Mouse (Mus musculus) kidney, postnatal 0 days (tissue): ENCODE data around the gene Rab8b. TPM values are rescaled to one million over a fixed set of nuclear protein-coding genes. Genes with fewer than 3 reads are reported as not detected.
A peak's percentile ranks its signal among the peaks of the same experiment; 100 is the strongest.

Experiments
- ATAC-seq: fragments of 200-750 bp; cut with Nextera tagmentation; replicated peaks from 2 replicates; pipeline ENCODE4 v1.8.0; 2017; ENCODE audit warnings: low read depth, moderate number of reproducible peaks, moderate TSS enrichment, moderate library complexity; ENCODE audit not compliant: low FRiP score
- DNase-seq: peaks from one replicate; pipeline ENCODE4 v3.0.0-alpha.2; 2016; ENCODE audit warnings: low spot score
- H3K27ac ChIP-seq: fragments of 300-500 bp; sonication (generic); 2 replicates; pipeline ENCODE4 v1.5.1; 2014; ENCODE audit warnings: mild to moderate bottlenecking
- H3K27me3 ChIP-seq: fragments of 300-500 bp; sonication (generic); 2 replicates; pipeline ENCODE4 v1.6.1; 2014; ENCODE audit warnings: low read length, mixed read lengths; ENCODE audit not compliant: insufficient read depth
- H3K36me3 ChIP-seq: fragments of 300-500 bp; sonication (generic); 2 replicates; pipeline ENCODE4 v1.6.1; 2014; ENCODE audit warnings: low read length, mixed read lengths; ENCODE audit not compliant: insufficient read depth
- H3K4me1 ChIP-seq: fragments of 300-500 bp; sonication (generic); replicated peaks from 2 replicates; pipeline ENCODE4 v1.6.1; 2014; ENCODE audit warnings: antibody characterized with exemption, low read length, mixed read lengths; ENCODE audit not compliant: insufficient read depth
- H3K4me2 ChIP-seq: fragments of 300-500 bp; sonication (generic); 2 replicates; pipeline ENCODE4 v1.6.1; 2014; ENCODE audit warnings: mild to moderate bottlenecking, low read length, moderate library complexity, mixed read lengths
- H3K4me3 ChIP-seq: fragments of 300-500 bp; sonication (generic); replicated peaks from 2 replicates; pipeline ENCODE4 v1.5.1; 2014; ENCODE audit warnings: low read depth, low read length
- H3K9ac ChIP-seq: fragments of 300-500 bp; sonication (generic); 2 replicates; pipeline ENCODE4 v1.6.1; 2014; ENCODE audit warnings: low read depth, low read length
- H3K9me3 ChIP-seq: fragments of 300-500 bp; sonication (generic); replicated peaks from 2 replicates; pipeline ENCODE4 v1.6.1; 2016; ENCODE audit warnings: low read length, inconsistent platforms, mixed read lengths
- CTCF ChIP-seq: IDR thresholded peaks from 2 replicates; pipeline ENCODE4 v1.5.1; 2016; ENCODE audit warnings: antibody characterized with exemption, low read depth, mild to moderate bottlenecking, moderate library complexity
- WGBS: fragments of 180-500 bp; shearing (Covaris S2); extraction: QIAGEN DNeasy Blood & Tissue Kit; methylation state at CpG from one replicate; pipeline ENCODE4 v1.1.7; 2014; 5-methylcytosine and 5-hydroxymethylcytosine counted together
- polyA plus RNA-seq: library from polyadenylated mRNA; unstranded; fragments of >200 nt; fragmentation: Nextera tagmentation; extraction: Ambion mirVana; gene quantifications from 2 replicates; pipeline ENCODE4 v1.2.1, GENCODE M21; 2015

Gene Rab8b
- polyA plus RNA-seq, 1 experiment from 2014 or later: 9.3 TPM

- no peaks in the 10 kb centered on the region for H3K27me3 ChIP-seq
- no peak overlapping the region for H3K27ac ChIP-seq
- no peak overlapping the region for H3K4me2 ChIP-seq
- no peak overlapping the region for H3K4me3 ChIP-seq
- DNase-seq: no peak
- 0 out of 2 replicates have a peak, but pooled peaks cover 6% of the 10 kb centered on the region for H3K36me3 ChIP-seq
- ATAC-seq: no peak
- H3K9ac ChIP-seq: no peak overlapping the region
- peaks cover 5% of the 10 kb centered on the region; the same call in 1 of the 2 replicates for H3K4me1 ChIP-seq
- H3K9me3 ChIP-seq: no peaks in the 10 kb centered on the region
- 72% methylated on average over 3 of the region's 3 CpGs for WGBS
- no peak for TF ChIP-seq CTCF
Observed at GRCm38 (mm10) chr9:66863456-66863855, 56.0 kb downstream of the Rab8b start.

GRCm38 (mm10) chr9:66862202-66862601 lies 57.3 kb downstream of the Rab8b start:
- Histone ChIP-seq H3K9me3 (no peaks in the 10 kb centered on the region), H3K4me3 (no peak overlapping the region), H3K4me1 (peaks cover 5% of the 10 kb centered on the region; the same call in 1 of the 2 replicates), H3K9ac (no peak overlapping the region), H3K27ac (no peak overlapping the region), H3K27me3 (no peaks in the 10 kb centered on the region), H3K36me3 (0 out of 2 replicates have a peak, but pooled peaks cover 6% of the 10 kb centered on the region), H3K4me2 (no peak overlapping the region)
- ATAC-seq (no peak), DNase-seq (no peak)
- WGBS: 76% methylated on average over 4 of the region's 4 CpGs
- no peak for TF ChIP-seq CTCF

GRCm38 (mm10) chr9:66861104-66861767 lies 58.3 kb downstream of the Rab8b start:
- H3K4me3 ChIP-seq: no peak overlapping the region
- no peak overlapping the region for H3K4me2 ChIP-seq
- 57% methylated on average over 5 of the region's 5 CpGs for WGBS
- no peak for TF ChIP-seq CTCF
- H3K9ac ChIP-seq: no peak overlapping the region
- no peak for ATAC-seq
- H3K27ac ChIP-seq: 0 out of 2 replicates have a peak overlapping the region, but pooled peaks have one; percentile 21
- H3K9me3 ChIP-seq: no peaks in the 10 kb centered on the region
- peak; percentile 29 for DNase-seq
- H3K27me3 ChIP-seq: no peaks in the 10 kb centered on the region
- peaks cover 5% of the 10 kb centered on the region; the same call in 1 of the 2 replicates for H3K4me1 ChIP-seq
- 0 out of 2 replicates have a peak, but pooled peaks cover 6% of the 10 kb centered on the region for H3K36me3 ChIP-seq

- Histone ChIP-seq H3K4me1 (peaks cover 5% of the 10 kb centered on the region; the same call in 1 of the 2 replicates), H3K27ac (no peak overlapping the region), H3K27me3 (no peaks in the 10 kb centered on the region), H3K9me3 (no peaks in the 10 kb centered on the region), H3K4me3 (no peak overlapping the region), H3K36me3 (0 out of 2 replicates have a peak, but pooled peaks cover 6% of the 10 kb centered on the region), H3K4me2 (no peak overlapping the region), H3K9ac (no peak overlapping the region)
- DNase-seq (no peak), ATAC-seq (no peak)
- WGBS: 95% methylated on average over 5 of the region's 5 CpGs
- no peak for TF ChIP-seq CTCF
Observed at GRCm38 (mm10) chr9:66859523-66859922, 60.0 kb downstream of the Rab8b start.

- Histone ChIP-seq H3K27me3 (no peaks in the 10 kb centered on the region), H3K9me3 (no peaks in the 10 kb centered on the region), H3K9ac (no peak overlapping the region), H3K4me3 (no peak overlapping the region), H3K4me1 (peaks cover 5% of the 10 kb centered on the region; the same call in 1 of the 2 replicates), H3K36me3 (0 out of 2 replicates have a peak, but pooled peaks cover 9% of the 10 kb centered on the region), H3K4me2 (no peak overlapping the region), H3K27ac (0 out of 2 replicates have a peak overlapping the region, but pooled peaks have one; percentile 4)
- TF ChIP-seq CTCF: no peak
- DNase-seq: peak; percentile 20
- WGBS: 18% methylated on average over 7 of the region's 7 CpGs
- no peak for ATAC-seq
Observed at GRCm38 (mm10) chr9:66855865-66856264, 63.6 kb downstream of the Rab8b start.

GRCm38 (mm10) chr9:66852592-66852991 lies 66.9 kb downstream of the Rab8b start:
- no peak for TF ChIP-seq CTCF
- 66% methylated on average over 6 of the region's 6 CpGs for WGBS
- no peaks in the 10 kb centered on the region for H3K9me3 ChIP-seq
- no peaks in the 10 kb centered on the region for H3K4me1 ChIP-seq
- no peak overlapping the region for H3K9ac ChIP-seq
- no peak for ATAC-seq
- H3K27me3 ChIP-seq: no peaks in the 10 kb centered on the region
- no peak for DNase-seq
- H3K36me3 ChIP-seq: peaks cover 6% of the 10 kb centered on the region; the same call in 1 of the 2 replicates
- no peak overlapping the region for H3K27ac ChIP-seq
- H3K4me3 ChIP-seq: no peak overlapping the region
- H3K4me2 ChIP-seq: no peak overlapping the region
